Mouse (Mus musculus) lung, postnatal 0 days (tissue): Measurements from ENCODE around the gene Grin2a. TPM values are rescaled to one million over a fixed set of nuclear protein-coding genes. Genes with fewer than 3 reads are reported as not detected.

Source experiments
- ATAC-seq: fragments of 200-750 bp; cut with Nextera tagmentation; 2 replicates; pipeline ENCODE4 v1.8.0; 2017; ENCODE audit warnings: moderate library complexity
- DNase-seq: peaks from one replicate; pipeline ENCODE4 v3.0.0-alpha.2; 2016; ENCODE audit warnings: low spot score
- H3K27ac ChIP-seq: fragments of 300-500 bp; sonication (generic); 2 replicates; pipeline ENCODE4 v1.5.1; 2014; ENCODE audit warnings: antibody characterized with exemption, mild to moderate bottlenecking, low read length, mixed read lengths
- H3K27me3 ChIP-seq: fragments of 300-500 bp; sonication (generic); replicated peaks from 2 replicates; pipeline ENCODE4 v1.6.1; 2014; ENCODE audit warnings: low read length, mixed read lengths; ENCODE audit not compliant: insufficient read depth
- H3K36me3 ChIP-seq: fragments of 300-500 bp; sonication (generic); 2 replicates; pipeline ENCODE4 v1.6.1; 2014; ENCODE audit warnings: low read length, mixed read lengths; ENCODE audit not compliant: insufficient read depth
- H3K4me1 ChIP-seq: fragments of 300-500 bp; sonication (generic); 2 replicates; pipeline ENCODE4 v1.6.1; 2014; ENCODE audit warnings: antibody characterized with exemption, low read depth, low read length, mixed read lengths; ENCODE audit not compliant: insufficient read depth
- H3K4me2 ChIP-seq: fragments of 300-500 bp; sonication (generic); replicated peaks from 2 replicates; pipeline ENCODE4 v1.6.1; 2014; ENCODE audit warnings: low read depth, mild to moderate bottlenecking, low read length, moderate library complexity, mixed read lengths
- H3K4me3 ChIP-seq: fragments of 300-500 bp; sonication (generic); 2 replicates; pipeline ENCODE4 v1.5.1; 2014; ENCODE audit warnings: low read depth, low read length
- H3K9ac ChIP-seq: fragments of 300-500 bp; sonication (generic); replicated peaks from 2 replicates; pipeline ENCODE4 v1.6.1; 2014; ENCODE audit warnings: low read depth, mild to moderate bottlenecking
- H3K9me3 ChIP-seq: fragments of 300-500 bp; sonication (generic); 2 replicates; pipeline ENCODE4 v1.6.1; 2016; ENCODE audit warnings: low read length, mixed read lengths
- CTCF ChIP-seq: IDR thresholded peaks from 2 replicates; pipeline ENCODE4 v1.5.1; 2016; ENCODE audit warnings: antibody characterized with exemption, mild to moderate bottlenecking
- EP300 ChIP-seq: IDR thresholded peaks from 2 replicates; pipeline ENCODE4 v1.6.1; 2016; ENCODE audit warnings: antibody characterized with exemption, mild to moderate bottlenecking, control low read depth
- WGBS: fragments of 180-500 bp; shearing (Covaris S2); extraction: QIAGEN DNeasy Blood & Tissue Kit; methylation state at CpG from one replicate; pipeline ENCODE4 v1.1.7; 2014; 5-methylcytosine and 5-hydroxymethylcytosine counted together
- polyA plus RNA-seq: library from polyadenylated mRNA; unstranded; fragments of >200 nt; fragmentation: Nextera tagmentation; extraction: Ambion mirVana; gene quantifications from 2 replicates; pipeline ENCODE4 v1.2.1, GENCODE M21; 2015

Grin2a gene
- polyA plus RNA-seq, 1 experiment from 2014 or later = 0.06 TPM

DNA sequence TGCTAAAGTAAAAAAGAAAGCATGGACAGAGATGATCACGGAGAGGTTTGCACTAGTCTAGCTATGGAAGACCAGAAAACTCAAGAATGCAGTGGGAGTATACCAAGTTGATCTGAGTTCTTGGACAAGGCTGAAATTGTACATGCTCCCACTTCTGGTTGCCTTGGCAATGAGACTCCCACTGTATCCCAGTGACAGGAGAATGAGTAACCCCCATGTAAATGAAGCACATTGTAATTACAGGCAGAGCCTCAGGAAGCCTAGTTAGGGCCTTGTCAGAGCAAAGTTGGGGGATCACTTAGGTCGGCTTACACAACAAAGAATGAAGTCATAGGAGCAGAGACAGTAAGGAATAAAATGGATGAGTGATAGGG, 170.3 kb downstream of the Grin2a start:
- 48% methylated on average over 2 of the region's 2 CpGs for WGBS
- Histone ChIP-seq H3K9ac (no peak overlapping the region), H3K9me3 (no peaks in the 10 kb centered on the region), H3K27me3 (no peaks in the 10 kb centered on the region), H3K4me2 (no peak overlapping the region), H3K36me3 (no peaks in the 10 kb centered on the region), H3K27ac (no peak overlapping the region), H3K4me1 (no peaks in the 10 kb centered on the region), H3K4me3 (no peak overlapping the region)
- ATAC-seq (no peak), DNase-seq (no peak)
- no peak for TF ChIP-seq EP300

GRCm38 (mm10) chr16:9824436-9825109, 170.8 kb downstream of the Grin2a start:
- no peaks in the 10 kb centered on the region for H3K27me3 ChIP-seq
- ATAC-seq (no peak), DNase-seq (no peak)
- no peak overlapping the region for H3K27ac ChIP-seq
- H3K9me3 ChIP-seq = no peaks in the 10 kb centered on the region
- no peak overlapping the region for H3K4me2 ChIP-seq
- no peak overlapping the region for H3K9ac ChIP-seq
- H3K36me3 ChIP-seq = no peaks in the 10 kb centered on the region
- no peaks in the 10 kb centered on the region for H3K4me1 ChIP-seq
- H3K4me3 ChIP-seq = no peak overlapping the region
- TF ChIP-seq CTCF = no peak
- TF ChIP-seq EP300 = no peak
- 82% methylated on average over 4 of the region's 4 CpGs for WGBS

DNA sequence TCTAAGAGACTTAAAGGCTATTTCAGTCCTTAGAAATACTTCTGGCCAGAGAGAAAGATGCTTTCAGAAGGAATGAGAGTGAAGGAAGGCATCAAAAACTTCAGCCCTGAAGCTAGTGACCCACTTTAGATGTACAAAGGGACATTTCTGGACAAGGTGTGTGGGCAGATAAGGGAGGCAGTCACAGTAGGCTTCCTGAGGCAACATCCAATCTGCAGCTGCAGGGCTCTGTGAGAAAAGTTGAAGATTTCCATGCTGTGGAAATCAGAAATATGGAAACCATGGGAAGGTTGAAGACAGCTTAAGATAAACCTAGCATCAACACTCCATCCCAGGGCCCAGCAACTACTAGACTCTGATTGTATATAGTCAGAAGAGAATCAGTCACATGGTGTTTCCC, 171.7 kb downstream of the Grin2a start:
- no peaks in the 10 kb centered on the region for H3K36me3 ChIP-seq
- no peak overlapping the region for H3K9ac ChIP-seq
- no peaks in the 10 kb centered on the region for H3K9me3 ChIP-seq
- H3K4me2 ChIP-seq = no peak overlapping the region
- no peak overlapping the region for H3K4me3 ChIP-seq
- no peak overlapping the region for H3K27ac ChIP-seq
- no peak for DNase-seq
- ATAC-seq = no peak
- no peaks in the 10 kb centered on the region for H3K4me1 ChIP-seq
- no peak for TF ChIP-seq CTCF
- no peak for TF ChIP-seq EP300
- H3K27me3 ChIP-seq = no peaks in the 10 kb centered on the region

DNA sequence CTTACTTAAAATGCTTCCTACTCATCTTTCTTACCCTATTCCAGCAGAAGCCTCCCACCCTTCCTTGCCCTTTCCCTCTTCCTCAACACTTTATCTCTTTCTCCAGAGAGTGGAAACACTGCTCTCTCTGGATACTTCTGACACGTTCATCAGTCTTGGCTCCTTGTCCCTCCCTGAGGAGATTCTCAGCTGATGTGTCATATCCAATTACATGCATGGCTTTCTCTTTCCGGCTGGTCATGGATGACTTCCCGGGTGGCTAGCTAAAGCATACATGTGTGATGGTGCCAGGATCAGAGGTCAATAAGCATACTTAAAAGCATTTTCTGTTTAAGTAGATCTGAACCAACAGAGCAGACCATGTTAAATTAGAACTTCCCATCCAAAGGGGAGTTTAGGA, 175.9 kb downstream of the Grin2a start:
- no peaks in the 10 kb centered on the region for H3K27me3 ChIP-seq
- ATAC-seq (no peak), DNase-seq (no peak)
- no peak overlapping the region for H3K27ac ChIP-seq
- no peak for TF ChIP-seq EP300
- no peak for TF ChIP-seq CTCF
- H3K4me3 ChIP-seq = no peak overlapping the region
- no peaks in the 10 kb centered on the region for H3K9me3 ChIP-seq
- no peaks in the 10 kb centered on the region for H3K36me3 ChIP-seq
- 50% methylated on average over 3 of the region's 3 CpGs for WGBS
- H3K4me1 ChIP-seq = no peaks in the 10 kb centered on the region
- H3K4me2 ChIP-seq = no peak overlapping the region
- H3K9ac ChIP-seq = no peak overlapping the region

- H3K36me3 ChIP-seq = no peaks in the 10 kb centered on the region
- ATAC-seq (no peak), DNase-seq (no peak)
- no peak overlapping the region for H3K9ac ChIP-seq
- H3K27me3 ChIP-seq = no peaks in the 10 kb centered on the region
- H3K4me1 ChIP-seq = no peaks in the 10 kb centered on the region
- no peaks in the 10 kb centered on the region for H3K9me3 ChIP-seq
- WGBS = 77% methylated on average over 8 of the region's 8 CpGs
- H3K27ac ChIP-seq = no peak overlapping the region
- TF ChIP-seq CTCF = no peak
- H3K4me3 ChIP-seq = no peak overlapping the region
- no peak overlapping the region for H3K4me2 ChIP-seq
These were observed 194.0 kb downstream of the Grin2a start for GRCm38 (mm10) chr16:9801338-9801737.

GRCm38 (mm10) chr16:9800221-9800620, 195.1 kb downstream of the Grin2a start:
- Histone ChIP-seq H3K36me3 (no peaks in the 10 kb centered on the region), H3K9ac (no peak overlapping the region), H3K27ac (no peak overlapping the region), H3K9me3 (no peaks in the 10 kb centered on the region), H3K4me2 (no peak overlapping the region), H3K4me1 (no peaks in the 10 kb centered on the region), H3K27me3 (no peaks in the 10 kb centered on the region), H3K4me3 (no peak overlapping the region)
- ATAC-seq (no peak), DNase-seq (no peak)
- WGBS = 29% methylated on average over 1 of the region's 1 CpGs
- TF ChIP-seq EP300 (no peak), CTCF (no peak)

- Histone ChIP-seq H3K4me1 (no peaks in the 10 kb centered on the region), H3K27ac (no peak overlapping the region), H3K4me2 (no peak overlapping the region), H3K27me3 (no peaks in the 10 kb centered on the region), H3K9ac (no peak overlapping the region), H3K4me3 (no peak overlapping the region), H3K9me3 (no peaks in the 10 kb centered on the region), H3K36me3 (no peaks in the 10 kb centered on the region)
- ATAC-seq (no peak), DNase-seq (no peak)
- no peak for TF ChIP-seq CTCF
- no peak for TF ChIP-seq EP300
- 82% methylated on average over 2 of the region's 2 CpGs for WGBS
These were observed 202.4 kb downstream of the Grin2a start for GRCm38 (mm10) chr16:9792976-9793375.
